Mouse (Mus musculus): ENCODE data around the gene Fem1b.

DNA sequence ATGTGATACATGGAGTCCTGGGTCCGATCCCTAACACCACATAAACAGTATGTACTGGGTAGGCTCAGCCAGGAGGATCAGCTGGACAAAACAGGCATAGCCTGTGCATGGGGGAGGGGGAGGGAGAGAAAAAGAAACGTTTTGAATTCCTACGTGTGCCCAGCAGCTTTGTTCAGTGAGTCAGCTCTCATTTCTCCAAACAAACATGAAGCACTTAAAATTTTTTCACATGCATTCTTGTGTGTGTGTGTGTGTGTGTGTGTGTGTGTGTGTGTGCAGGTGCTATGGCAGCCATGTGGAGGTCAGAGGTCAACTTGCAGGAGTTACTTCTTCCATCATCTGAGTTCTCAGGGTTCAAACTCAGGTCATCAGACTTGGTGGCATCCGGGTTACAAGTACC is 36.3 kb downstream of the Fem1b start:
- TF ChIP-seq CTCF (IDR thresholded peaks at IDR 0.05; ENCODE audit: control insufficient read depth, insufficient read depth, low read length), result no peak
- no peak for TF ChIP-seq POLR2A (IDR thresholded peaks at IDR 0.05; ENCODE audit: borderline replicate concordance, control insufficient read depth, low read depth, low read length)
